Mouse (Mus musculus) hindbrain, embryonic 14.5 days (tissue): ENCODE results near the gene Elf1. TPM values are rescaled to one million over a fixed set of nuclear protein-coding genes. Genes with fewer than 3 reads are reported as not detected.

Source experiments
- ATAC-seq: fragments of 200-750 bp; cut with Nextera tagmentation; 2 replicates; pipeline ENCODE4 v1.8.0; 2017; ENCODE audit warnings: moderate number of reproducible peaks, mild to moderate bottlenecking, moderate TSS enrichment, moderate library complexity; ENCODE audit not compliant: low FRiP score
- DNase-seq: peaks from one replicate; pipeline ENCODE4 v3.0.0-alpha.2; 2015; ENCODE audit warnings: low spot score
- H3K27ac ChIP-seq: fragments of 300-500 bp; sonication (generic); 2 replicates; pipeline ENCODE4 v1.5.1; 2014; ENCODE audit warnings: mild to moderate bottlenecking, moderate library complexity
- H3K27me3 ChIP-seq: fragments of 300-500 bp; sonication (generic); 2 replicates; pipeline ENCODE4 v1.6.1; 2014; ENCODE audit warnings: mild to moderate bottlenecking, low read length, mixed read lengths; ENCODE audit not compliant: control insufficient read depth, insufficient read depth
- H3K36me3 ChIP-seq: fragments of 300-500 bp; sonication (generic); replicated peaks from 2 replicates; pipeline ENCODE4 v1.6.1; 2014; ENCODE audit not compliant: control insufficient read depth, insufficient read depth
- H3K4me1 ChIP-seq: fragments of 300-500 bp; sonication (generic); replicated peaks from 2 replicates; pipeline ENCODE4 v1.6.1; 2014; ENCODE audit warnings: antibody characterized with exemption, low read length, mixed read lengths; ENCODE audit not compliant: control insufficient read depth, insufficient read depth
- H3K4me2 ChIP-seq: fragments of 300-500 bp; sonication (generic); replicated peaks from 2 replicates; pipeline ENCODE4 v1.6.1; 2014; ENCODE audit warnings: mild to moderate bottlenecking, moderate library complexity
- H3K4me3 ChIP-seq: fragments of 300-500 bp; sonication (generic); replicated peaks from 2 replicates; pipeline ENCODE4 v1.5.1; 2014; ENCODE audit warnings: mild to moderate bottlenecking, low read length
- H3K9ac ChIP-seq: fragments of 300-500 bp; sonication (generic); 2 replicates; pipeline ENCODE4 v1.6.1; 2014
- H3K9me3 ChIP-seq: fragments of 300-500 bp; sonication (generic); 2 replicates; pipeline ENCODE4 v1.6.1; 2016; ENCODE audit warnings: low read length; ENCODE audit not compliant: control insufficient read depth
- WGBS: fragments of 180-500 bp; shearing (Covaris S2); extraction: QIAGEN DNeasy Blood & Tissue Kit; methylation state at CpG from one replicate; pipeline ENCODE4 v1.1.7; 2014; 5-methylcytosine and 5-hydroxymethylcytosine counted together
- polyA plus RNA-seq: library from polyadenylated mRNA; unstranded; fragments of >200 nt; fragmentation: Nextera tagmentation; extraction: Ambion mirVana; gene quantifications from 2 replicates; pipeline ENCODE4 v1.2.1, GENCODE M21; 2014

Gene Elf1
- polyA plus RNA-seq, 1 experiment from 2014 or later, result 3.8 TPM

DNA sequence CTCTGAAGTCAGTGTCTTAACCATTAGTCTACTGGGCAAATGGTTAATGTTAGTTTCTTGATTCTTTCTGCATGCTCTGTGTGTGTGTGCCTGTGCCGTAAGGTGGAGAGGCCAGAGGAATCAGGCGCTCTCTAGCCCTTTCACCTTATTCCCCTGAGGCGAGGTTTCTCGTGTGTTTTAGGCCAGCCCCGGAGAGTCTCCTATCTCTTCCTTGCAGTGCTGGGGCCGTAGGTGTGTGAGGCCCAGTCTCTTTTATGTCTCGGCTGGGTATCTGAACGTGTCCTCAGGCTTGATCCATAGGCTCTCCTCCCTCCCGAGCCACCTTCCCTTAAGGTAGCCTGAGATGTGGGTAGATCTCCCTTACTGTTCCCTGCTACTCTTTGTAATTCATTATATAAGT, 25.2 kb downstream of the Elf1 start:
- Histone ChIP-seq H3K27ac (no peak overlapping the region), H3K36me3 (no peaks in the 10 kb centered on the region), H3K4me1 (no peaks in the 10 kb centered on the region; the same call in 1 of the 2 replicates), H3K4me3 (no peak overlapping the region), H3K9me3 (no peaks in the 10 kb centered on the region), H3K27me3 (no peaks in the 10 kb centered on the region), H3K9ac (no peak overlapping the region; the same call in 1 of the 2 replicates), H3K4me2 (no peak overlapping the region)
- WGBS, result 84% methylated on average over 9 of the region's 9 CpGs
- ATAC-seq (no peak), DNase-seq (no peak)

DNA sequence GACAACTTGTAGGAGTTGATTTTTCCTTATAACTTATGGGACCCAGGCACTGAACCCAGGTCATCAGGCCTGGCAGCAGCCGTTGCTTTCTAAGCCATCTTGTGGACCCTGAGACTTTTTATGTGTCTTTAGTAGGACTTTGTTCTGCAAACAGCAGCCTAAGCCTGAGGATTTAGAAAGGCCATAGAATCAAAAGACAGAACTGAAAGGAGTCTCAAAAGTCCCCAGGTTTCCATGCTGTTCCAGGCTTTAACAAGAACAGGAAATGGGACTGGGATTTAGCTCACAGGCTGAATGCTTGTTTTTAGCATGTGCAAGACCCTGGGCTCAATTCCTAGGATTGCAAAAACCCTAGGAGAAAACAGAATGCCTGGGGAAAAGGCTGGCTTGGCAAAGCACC, 26.9 kb downstream of the Elf1 start:
- Histone ChIP-seq H3K27me3 (no peaks in the 10 kb centered on the region), H3K9ac (no peak overlapping the region), H3K4me2 (no peak overlapping the region), H3K36me3 (no peaks in the 10 kb centered on the region), H3K27ac (no peak overlapping the region), H3K4me1 (no peaks in the 10 kb centered on the region; the same call in 1 of the 2 replicates), H3K4me3 (no peak overlapping the region), H3K9me3 (no peaks in the 10 kb centered on the region)
- ATAC-seq, result no peak
- DNase-seq, result no peak
- 78% methylated on average over 1 of the region's 1 CpGs for WGBS

DNA sequence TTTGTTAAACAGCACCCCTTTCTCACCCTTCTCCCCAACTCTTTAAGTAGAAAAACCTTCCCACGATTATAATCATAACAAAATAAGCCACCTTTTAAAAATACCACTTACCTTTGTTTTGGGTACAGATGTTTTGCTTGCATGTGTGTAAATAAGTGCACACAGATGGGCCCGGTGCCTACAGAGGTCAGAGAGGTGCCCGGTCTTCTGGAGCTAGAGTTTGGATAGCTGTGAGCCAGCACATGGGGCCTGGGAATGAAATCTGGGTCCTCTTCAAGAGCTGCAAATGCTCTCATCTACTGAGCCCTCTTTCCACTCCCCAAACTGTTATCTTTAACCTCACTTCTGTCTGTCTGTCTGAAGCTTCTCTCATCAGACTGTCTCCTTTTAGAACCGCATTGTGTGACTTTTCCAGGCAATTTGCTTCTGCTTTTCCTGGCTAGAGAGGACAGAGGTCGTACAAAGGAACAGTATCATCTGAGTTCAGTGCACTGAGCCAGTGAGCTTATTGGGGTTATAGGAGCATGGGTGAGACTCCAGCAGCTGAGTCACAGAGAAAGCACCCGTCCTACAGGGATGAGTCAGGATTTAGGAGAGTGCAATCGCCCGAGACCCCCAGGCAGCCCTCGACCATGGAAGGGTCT, 27.8 kb downstream of the Elf1 start:
- H3K4me1 ChIP-seq, result no peaks in the 10 kb centered on the region; the same call in 1 of the 2 replicates
- H3K9ac ChIP-seq, result no peak overlapping the region
- no peak for ATAC-seq
- H3K4me2 ChIP-seq, result no peak overlapping the region
- no peak for DNase-seq
- no peak overlapping the region for H3K27ac ChIP-seq
- WGBS, result 81% methylated on average over 9 of the region's 9 CpGs
- no peaks in the 10 kb centered on the region for H3K36me3 ChIP-seq
- no peaks in the 10 kb centered on the region for H3K27me3 ChIP-seq
- no peak overlapping the region for H3K4me3 ChIP-seq
- H3K9me3 ChIP-seq, result no peaks in the 10 kb centered on the region

DNA sequence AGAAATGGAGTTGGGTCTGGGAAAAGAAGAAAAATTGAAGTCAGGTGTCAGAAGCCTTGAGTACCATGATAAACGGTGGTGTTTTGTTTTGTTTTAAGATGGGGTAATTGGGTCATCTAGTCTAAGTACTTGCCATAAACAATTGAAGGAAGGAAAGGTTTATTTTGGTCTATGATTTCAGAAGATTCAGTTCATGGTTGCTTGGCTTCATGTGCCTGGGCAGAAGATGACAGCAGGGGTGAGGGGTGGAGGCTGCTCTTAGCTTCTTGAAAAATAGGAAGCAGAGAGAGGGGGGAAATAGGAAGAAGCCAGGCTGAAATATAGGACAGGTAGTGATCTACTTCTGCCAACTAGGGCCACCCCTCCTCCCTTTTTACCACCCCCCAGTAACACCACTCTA, 30.5 kb downstream of the Elf1 start:
- H3K4me2 ChIP-seq, result no peak overlapping the region
- H3K4me1 ChIP-seq, result no peaks in the 10 kb centered on the region
- no peak overlapping the region for H3K9ac ChIP-seq
- 100% methylated on average over 1 of the region's 1 CpGs for WGBS
- no peaks in the 10 kb centered on the region for H3K36me3 ChIP-seq
- no peak for ATAC-seq
- no peak for DNase-seq
- no peaks in the 10 kb centered on the region for H3K9me3 ChIP-seq
- H3K27me3 ChIP-seq, result no peaks in the 10 kb centered on the region
- no peak overlapping the region for H3K27ac ChIP-seq
- no peak overlapping the region for H3K4me3 ChIP-seq

DNA sequence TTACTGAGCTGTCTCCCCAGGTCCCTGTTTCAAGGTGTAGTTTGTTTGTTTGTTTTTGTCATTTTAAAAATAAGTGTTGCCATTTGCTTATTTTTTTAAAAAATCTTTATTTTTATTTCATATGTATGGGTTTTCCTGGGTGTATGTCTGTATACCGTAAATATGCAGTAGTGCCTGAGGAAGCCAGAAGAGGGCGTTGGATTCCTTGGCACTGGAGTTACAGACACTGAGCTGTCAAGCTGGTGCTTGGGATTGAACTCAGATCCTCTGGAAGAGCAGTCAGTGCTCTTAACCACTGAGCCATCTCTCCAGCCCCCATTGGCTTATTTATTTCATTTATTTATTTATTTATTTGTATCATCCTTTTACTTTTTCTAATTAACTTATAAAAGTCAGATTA, 33.0 kb downstream of the Elf1 start:
- Histone ChIP-seq H3K4me3 (no peak overlapping the region), H3K27ac (no peak overlapping the region)

DNA sequence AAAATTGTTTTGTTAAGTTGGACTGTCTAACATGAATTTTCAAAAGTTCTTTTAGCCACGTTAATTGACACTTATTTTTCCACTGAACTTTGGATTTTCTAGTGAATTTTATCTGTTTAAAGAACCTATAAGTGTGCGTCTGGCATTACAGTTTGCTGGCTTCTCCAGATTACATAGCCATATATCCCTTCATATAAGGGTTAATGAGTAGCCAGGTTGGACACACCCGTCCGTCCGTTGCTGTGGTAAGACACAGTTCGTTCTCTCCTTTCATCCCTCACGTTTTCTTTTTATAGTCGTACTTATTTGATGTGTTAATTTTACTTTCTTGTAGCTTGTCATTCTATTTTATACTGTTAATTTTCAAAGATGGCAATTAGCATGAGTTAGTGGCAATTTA, 34.1 kb downstream of the Elf1 start:
- WGBS, result 92% methylated on average over 8 of the region's 8 CpGs
- no peak overlapping the region for H3K4me2 ChIP-seq
- H3K27ac ChIP-seq, result no peak overlapping the region
- no peaks in the 10 kb centered on the region for H3K27me3 ChIP-seq
- no peak overlapping the region for H3K9ac ChIP-seq
- no peak overlapping the region for H3K4me3 ChIP-seq
- H3K36me3 ChIP-seq, result no peaks in the 10 kb centered on the region
- DNase-seq, result no peak
- ATAC-seq, result no peak
- no peaks in the 10 kb centered on the region for H3K9me3 ChIP-seq
- H3K4me1 ChIP-seq, result no peaks in the 10 kb centered on the region

More for the DNA sequence above, 33.0 kb downstream of the Elf1 start:
- H3K9ac ChIP-seq, result no peak overlapping the region
- ATAC-seq (no peak), DNase-seq (no peak)
- H3K9me3 ChIP-seq, result no peaks in the 10 kb centered on the region
- H3K4me2 ChIP-seq, result no peak overlapping the region
- H3K27me3 ChIP-seq, result no peaks in the 10 kb centered on the region
- H3K4me1 ChIP-seq, result no peaks in the 10 kb centered on the region
- H3K36me3 ChIP-seq, result no peaks in the 10 kb centered on the region
- 71% methylated on average over 2 of the region's 2 CpGs for WGBS

DNA sequence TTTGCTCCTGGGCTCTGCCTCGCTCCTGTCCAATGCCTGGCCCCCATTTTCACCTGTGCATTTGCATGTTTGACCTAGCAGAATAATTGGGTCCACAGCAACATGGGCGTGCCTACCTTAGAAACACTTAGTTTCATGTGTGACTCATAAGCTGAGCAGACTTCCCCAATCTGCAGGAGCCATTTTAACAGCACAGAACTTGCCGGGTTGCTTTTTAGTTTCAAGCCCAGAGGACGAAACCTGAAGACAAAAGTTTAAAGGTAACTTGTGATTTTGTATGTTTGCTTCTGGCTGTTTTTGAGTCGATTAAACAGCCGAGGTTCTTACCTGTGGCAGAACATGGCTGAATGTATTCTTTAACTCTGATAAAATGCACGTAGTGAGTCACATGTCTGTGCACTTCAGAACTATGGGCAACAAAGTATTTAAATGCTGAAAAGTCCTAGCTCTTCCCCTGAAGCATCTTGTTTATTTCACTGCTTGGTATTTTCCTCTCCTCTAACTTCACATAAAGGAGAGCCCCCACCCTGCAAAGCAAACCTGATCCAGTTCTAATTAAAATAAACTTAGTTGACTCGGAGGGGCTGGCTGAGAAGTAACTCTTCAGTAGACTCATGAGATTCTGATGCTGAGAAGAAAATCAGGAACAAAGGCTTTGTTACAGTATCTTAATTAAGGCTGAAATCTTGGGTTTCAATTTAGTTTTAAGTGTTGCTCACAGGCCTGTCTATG, 34.7 kb downstream of the Elf1 start:
- ATAC-seq (no peak), DNase-seq (no peak)
- Histone ChIP-seq H3K4me2 (no peak overlapping the region), H3K9ac (no peak overlapping the region), H3K36me3 (no peaks in the 10 kb centered on the region), H3K27ac (no peak overlapping the region), H3K9me3 (no peaks in the 10 kb centered on the region), H3K4me3 (no peak overlapping the region), H3K27me3 (no peaks in the 10 kb centered on the region), H3K4me1 (no peaks in the 10 kb centered on the region)
- 82% methylated on average over 8 of the region's 8 CpGs for WGBS

DNA sequence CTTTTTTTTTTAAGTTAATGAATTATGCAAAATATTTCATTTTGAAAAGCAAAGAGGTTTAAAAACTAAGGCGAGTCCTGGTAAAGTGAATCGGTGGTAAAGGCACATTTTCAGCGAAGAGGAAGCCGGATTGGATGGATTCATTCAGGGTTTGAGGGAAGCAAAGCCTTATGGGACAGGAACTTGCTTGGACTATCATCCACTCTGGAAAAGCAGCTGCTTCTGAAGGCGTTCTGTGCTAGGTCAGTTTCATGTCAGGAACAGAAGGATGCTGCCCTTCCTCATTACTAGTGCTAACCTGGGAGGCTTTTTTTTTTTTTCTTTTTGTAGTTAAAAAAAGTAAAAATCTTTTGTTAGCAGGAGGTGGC, 35.2 kb downstream of the Elf1 start:
- DNase-seq, result no peak
- H3K4me3 ChIP-seq, result no peak overlapping the region
- H3K4me2 ChIP-seq, result no peak overlapping the region
- 87% methylated on average over 5 of the region's 5 CpGs for WGBS
- no peaks in the 10 kb centered on the region for H3K27me3 ChIP-seq
- H3K9me3 ChIP-seq, result no peaks in the 10 kb centered on the region
- no peak for ATAC-seq
- no peak overlapping the region for H3K27ac ChIP-seq
- no peaks in the 10 kb centered on the region for H3K4me1 ChIP-seq
- H3K9ac ChIP-seq, result no peak overlapping the region
- no peaks in the 10 kb centered on the region for H3K36me3 ChIP-seq

DNA sequence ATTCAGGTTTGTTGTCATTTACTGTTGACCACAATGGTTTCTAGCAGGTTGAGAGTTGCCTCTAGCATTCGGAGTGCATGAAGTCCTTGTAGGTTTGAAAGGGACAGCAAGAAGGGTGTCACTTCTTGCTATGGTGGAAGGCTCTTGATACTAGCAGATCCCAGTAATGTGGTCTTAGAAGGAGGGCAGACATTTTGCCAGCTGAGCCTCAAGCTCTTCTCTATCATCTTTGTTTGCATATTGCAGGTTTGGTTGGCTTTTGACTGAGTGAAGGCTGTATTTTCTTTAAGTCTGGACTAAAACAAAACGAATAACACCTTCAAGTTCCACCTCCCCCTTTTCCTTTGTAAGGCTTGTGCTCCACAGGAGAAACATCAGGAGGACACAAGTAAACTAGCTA, 35.8 kb downstream of the Elf1 start:
- Histone ChIP-seq H3K9me3 (no peaks in the 10 kb centered on the region), H3K4me1 (no peaks in the 10 kb centered on the region), H3K36me3 (no peaks in the 10 kb centered on the region), H3K27me3 (no peaks in the 10 kb centered on the region), H3K9ac (no peak overlapping the region), H3K4me3 (no peak overlapping the region), H3K27ac (no peak overlapping the region), H3K4me2 (no peak overlapping the region)
- WGBS, result 85% methylated on average over 2 of the region's 2 CpGs
- DNase-seq (no peak), ATAC-seq (no peak)
